Mouse (Mus musculus) spleen, embryonic (tissue): Measurements from ENCODE around the gene Ampd3.

Experiments
- CTCF ChIA-PET: fragments of 350-600 bp; sonication (Branson Sonifier 250); formaldehyde crosslinking; loops from one replicate; lab custom pipeline; 2022; lab: Charles Lee

Ampd3 gene

GRCm38 (mm10) chr7:110768001-110768400 lies at the start of gene Ampd3:
Gene Ampd3 (plus strand): TSS chr7:110768206.
- CTCF ChIA-PET: interaction anchor here (0.6 to 0.7 kb wide), 2 partner anchors 49 to 603 kb away, joined by 3 to 5 read pairs; no protein-coding TSS in a partner anchor

DNA sequence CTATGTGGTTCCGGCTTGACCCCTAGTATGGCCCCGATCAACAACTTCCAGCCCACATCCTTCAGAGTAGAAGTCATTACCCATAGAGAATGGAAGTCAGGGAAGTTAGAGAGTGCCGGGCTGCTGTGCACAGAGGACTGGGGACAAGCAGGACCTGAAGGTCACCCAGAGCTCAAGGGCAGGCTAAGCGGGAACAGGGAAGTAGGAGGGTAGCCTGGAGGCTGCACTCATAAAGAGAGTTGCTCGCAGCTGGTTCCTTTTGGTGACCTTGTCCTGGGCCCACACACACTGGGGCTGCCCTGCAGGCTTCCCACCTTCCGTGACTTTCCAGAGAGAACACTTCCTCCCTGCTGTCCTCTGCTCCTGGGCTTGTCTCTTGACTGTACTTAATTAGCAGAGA lies 49.5 kb upstream of the Ampd3 start:
- CTCF ChIA-PET: no interaction called here

- CTCF ChIA-PET: no interaction called here
These were observed 48.1 kb upstream of the Ampd3 start for GRCm38 (mm10) chr7:110719857-110720256.

DNA sequence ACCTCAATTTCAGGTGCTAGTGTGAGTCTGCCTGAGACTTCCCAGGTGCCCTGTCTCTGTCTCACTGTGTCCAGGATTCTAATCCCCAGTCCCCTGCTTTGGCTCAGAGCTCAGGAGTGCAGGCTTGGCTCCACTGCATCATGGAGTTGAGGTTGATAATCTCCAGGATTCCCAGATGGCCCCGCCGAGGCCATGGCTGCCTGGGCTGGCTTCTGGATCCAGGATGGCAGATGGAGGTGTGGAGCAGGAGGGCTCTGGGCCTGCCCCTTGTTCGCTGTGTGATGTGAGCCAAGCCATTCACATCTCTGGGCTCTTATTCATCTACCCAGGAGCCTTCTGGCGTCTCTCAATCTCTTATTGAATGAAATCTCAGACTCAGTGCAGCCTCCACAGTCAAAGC lies 45.8 kb upstream of the Ampd3 start:
- CTCF ChIA-PET: interaction anchor here (0.6 kb wide), 1 partner anchor 76 kb away, joined by 8 read pairs; no protein-coding TSS in a partner anchor

- CTCF ChIA-PET: interaction anchor here (0.7 to 1.9 kb wide), 4 partner anchors 69 to 278 kb away, joined by 3 to 15 read pairs (median 4); no protein-coding TSS in a partner anchor
These were observed 41.0 kb upstream of the Ampd3 start for GRCm38 (mm10) chr7:110727049-110727448.

DNA sequence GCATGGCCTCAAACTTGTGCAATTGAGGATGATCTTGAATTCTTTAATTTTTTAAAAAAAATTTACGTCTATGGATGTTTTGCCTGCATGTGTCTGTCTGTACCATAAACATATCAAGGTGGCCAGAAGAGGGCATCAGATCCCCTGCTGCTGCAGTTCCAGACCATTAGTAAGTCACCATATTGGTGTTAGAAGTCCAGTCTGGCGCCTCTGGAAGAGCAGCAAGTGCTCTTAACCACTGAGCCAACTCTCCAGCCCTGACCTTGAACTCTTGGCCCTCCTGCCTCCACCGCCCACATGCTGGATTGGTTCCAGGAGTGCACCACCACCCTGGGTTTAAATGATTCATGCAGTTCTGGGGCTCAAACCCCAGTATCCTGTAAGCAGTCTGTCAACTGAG lies 39.1 kb upstream of the Ampd3 start:
- CTCF ChIA-PET: interaction anchor here (1.0 to 1.9 kb wide), 2 partner anchors 71 to 73 kb away, joined by 4 to 6 read pairs; no protein-coding TSS in a partner anchor

DNA sequence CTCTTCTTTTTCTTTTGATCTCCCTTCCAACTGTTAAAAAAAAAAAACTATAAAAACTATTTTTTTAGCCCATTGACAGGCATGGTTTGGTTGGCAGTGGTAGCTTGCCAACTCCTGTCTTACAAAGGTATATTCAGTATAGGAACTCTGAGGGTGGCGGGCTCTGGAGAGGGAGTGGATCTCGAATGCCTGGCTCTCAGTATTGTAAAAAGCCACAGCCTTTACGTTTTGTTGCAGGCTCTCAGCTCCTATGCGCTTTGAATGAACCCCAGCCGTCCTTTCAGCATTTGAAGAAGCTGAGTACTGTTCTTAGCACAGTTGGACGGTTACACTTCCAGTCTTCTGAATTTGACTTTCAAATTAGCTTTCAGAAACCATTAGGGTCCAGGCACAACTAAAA lies 38.7 kb upstream of the Ampd3 start:
- CTCF ChIA-PET: interaction anchor here (0.7 to 1.9 kb wide), 4 partner anchors 12 to 72 kb away, joined by 3 to 6 read pairs (median 4); no protein-coding TSS in a partner anchor

GRCm38 (mm10) chr7:110731091-110731967 lies 36.7 kb upstream of the Ampd3 start:
- CTCF ChIA-PET: no interaction called here

DNA sequence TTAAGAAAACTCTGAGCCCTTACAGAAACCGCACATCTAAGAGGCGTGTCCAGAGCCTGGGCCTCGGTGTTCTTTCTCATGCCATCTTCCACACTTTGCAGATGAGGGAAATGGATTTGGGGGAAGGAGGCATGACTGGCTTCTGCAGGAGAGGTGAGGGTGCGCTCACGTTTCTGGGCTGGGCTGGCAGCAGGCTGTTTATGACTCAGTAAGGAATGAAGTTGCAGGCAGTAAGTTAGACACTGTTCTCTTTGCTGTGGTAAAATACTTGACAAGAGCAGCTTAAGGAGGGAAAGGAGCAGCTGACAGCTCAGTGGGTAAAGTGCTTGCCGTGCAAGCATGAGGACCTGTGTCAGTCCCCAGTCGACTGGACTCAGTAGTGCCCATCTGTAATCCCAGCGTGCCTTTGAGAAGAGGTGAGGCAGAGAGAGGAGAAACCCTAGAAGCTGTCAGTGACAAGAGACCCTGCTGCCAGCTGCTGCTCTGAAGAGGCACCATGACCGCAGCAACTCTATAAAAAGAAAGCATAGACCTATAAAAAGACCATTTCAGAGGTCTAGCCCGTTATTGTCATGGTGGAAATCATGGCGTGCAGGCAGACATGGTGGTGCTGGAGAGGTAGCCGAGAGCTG lies 35.9 kb upstream of the Ampd3 start:
- CTCF ChIA-PET: no interaction called here

DNA sequence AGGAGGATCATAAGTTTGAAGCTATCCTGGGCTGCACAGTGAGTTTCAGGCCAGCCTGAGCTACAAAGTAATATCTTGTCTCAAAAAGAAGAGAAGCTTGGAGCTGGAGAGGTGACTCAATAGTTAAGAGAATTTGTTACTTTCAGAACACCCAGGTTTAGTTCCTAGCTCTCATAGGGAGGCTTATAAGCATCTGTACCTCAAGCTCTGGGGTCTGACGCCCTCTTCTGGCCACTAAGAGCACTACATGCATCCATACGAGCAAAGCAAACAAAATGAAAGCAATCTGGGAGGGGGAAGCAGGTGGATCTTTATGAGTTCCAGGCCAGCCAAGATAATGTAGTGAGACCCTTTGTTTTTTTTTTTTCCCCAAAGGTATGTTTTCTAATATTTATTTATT lies 31.1 kb upstream of the Ampd3 start:
- CTCF ChIA-PET: interaction anchor here (0.6 kb wide), 1 partner anchor 378 kb away, joined by 4 read pairs; no protein-coding TSS in a partner anchor

DNA sequence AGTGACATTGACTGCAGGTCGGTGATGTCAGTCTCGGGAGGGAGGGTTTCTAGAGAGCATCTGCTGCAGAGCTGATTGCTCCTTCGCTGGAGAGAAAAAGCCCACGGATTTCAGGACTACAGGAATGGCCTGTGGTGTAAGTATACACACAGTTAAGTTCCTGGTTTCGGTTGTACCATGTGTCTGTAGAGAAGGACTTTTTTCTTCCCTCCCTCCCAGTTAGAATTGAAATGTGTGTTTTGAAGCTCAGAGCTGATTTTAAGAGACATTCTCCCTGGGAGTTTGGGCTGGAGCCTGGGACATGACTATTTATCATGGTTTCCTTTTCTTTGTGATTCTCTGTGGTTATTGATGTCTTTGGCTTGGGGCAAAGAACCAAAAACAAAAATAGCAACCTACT lies 28.2 kb upstream of the Ampd3 start:
- CTCF ChIA-PET: interaction anchor here (0.6 kb wide), 1 partner anchor 814 kb away, joined by 4 read pairs; no protein-coding TSS in a partner anchor

GRCm38 (mm10) chr7:110740188-110740587 lies 27.8 kb upstream of the Ampd3 start:
- CTCF ChIA-PET: interaction anchor here (0.6 kb wide), 1 partner anchor 815 kb away, joined by 4 read pairs; no protein-coding TSS in a partner anchor

GRCm38 (mm10) chr7:110742022-110742421 lies 26.0 kb upstream of the Ampd3 start:
- CTCF ChIA-PET: no interaction called here

GRCm38 (mm10) chr7:110746087-110746562 lies 21.9 kb upstream of the Ampd3 start:
- CTCF ChIA-PET: interaction anchor here (0.9 kb wide), 1 partner anchor 118 kb away, joined by 4 read pairs; no protein-coding TSS in a partner anchor

DNA sequence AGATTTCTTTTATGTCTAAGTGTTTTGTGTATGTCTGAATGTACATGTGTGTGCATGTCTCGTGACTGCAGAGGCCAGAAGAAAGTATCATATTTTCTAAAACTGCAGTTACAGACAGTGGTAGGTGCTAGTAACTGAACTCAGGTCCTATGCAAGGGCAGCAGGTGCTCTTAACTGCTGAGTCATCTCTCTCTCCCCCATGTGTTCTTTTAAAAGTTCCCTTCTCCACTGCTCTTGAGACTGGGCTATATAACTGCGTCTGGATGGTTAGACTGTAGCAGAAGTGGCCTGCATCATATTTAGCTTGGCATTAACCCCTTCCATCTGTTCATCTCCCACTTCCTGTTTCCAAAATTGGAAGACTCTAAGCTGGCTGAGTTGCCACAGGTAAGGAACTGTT lies 21.2 kb upstream of the Ampd3 start:
- CTCF ChIA-PET: interaction anchor here (0.5 kb wide), 1 partner anchor 19 kb away, joined by 5 read pairs; no protein-coding TSS in a partner anchor

DNA sequence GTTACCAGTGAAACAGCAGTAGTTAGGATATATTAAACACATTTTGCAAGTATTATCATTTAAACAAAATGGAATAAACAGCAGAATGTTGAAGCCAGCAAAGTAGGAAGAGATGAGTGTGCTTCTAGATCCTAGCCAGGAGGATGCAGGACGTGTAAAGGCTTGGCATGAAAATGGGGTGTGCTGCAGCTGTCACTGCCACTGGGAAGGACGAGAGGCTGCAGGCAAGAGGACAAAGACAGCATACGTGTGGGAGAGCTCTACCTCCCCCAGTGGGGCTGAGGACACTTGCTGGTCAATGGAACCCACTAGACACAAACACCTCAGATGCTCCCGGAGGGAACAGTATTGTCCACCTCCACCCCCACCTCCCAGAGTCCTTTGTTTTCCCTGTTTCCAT lies 17.2 kb upstream of the Ampd3 start:
- CTCF ChIA-PET: no interaction called here

- CTCF ChIA-PET: no interaction called here
These were observed 16.4 kb upstream of the Ampd3 start for GRCm38 (mm10) chr7:110751634-110752033.

DNA sequence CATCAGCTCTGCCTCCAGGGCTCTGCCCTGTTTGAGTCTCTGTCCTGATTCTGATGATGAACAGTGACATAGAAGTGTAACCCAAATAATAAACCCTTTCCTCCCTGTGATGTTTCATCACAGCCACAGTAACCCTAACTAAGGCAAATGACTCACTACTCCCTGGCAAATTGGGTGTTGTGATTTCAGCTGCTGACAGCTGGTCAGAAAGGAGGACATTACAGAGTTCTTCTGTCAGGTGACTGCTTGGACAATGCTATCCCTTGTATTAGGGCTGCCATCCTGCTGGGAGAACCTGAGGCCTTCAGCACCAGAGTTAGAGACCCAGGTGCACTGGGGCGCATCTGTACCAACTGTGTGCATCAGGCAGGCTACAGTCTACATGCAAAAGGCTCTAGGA lies 14.7 kb upstream of the Ampd3 start:
- CTCF ChIA-PET: no interaction called here

DNA sequence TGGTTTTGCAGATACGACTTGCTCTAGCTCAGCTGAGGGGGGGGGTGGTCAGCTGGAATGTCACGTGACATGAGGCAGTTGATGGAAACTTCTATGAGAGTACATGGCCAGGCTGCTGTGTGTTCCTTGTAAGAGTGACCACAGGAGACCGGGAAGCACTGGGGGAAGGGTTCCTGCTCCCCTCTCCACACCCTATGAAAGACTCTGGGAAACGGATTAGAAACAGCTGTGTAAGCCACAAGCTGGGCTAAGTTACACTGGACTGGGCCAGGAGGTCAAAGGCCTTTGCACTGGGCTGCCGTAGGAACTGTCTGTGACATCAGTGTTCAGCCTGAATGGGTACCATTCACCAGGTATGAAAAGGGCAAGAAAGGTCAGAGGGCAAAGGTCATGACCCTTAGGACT lies 14.1 kb upstream of the Ampd3 start:
- CTCF ChIA-PET: no interaction called here

DNA sequence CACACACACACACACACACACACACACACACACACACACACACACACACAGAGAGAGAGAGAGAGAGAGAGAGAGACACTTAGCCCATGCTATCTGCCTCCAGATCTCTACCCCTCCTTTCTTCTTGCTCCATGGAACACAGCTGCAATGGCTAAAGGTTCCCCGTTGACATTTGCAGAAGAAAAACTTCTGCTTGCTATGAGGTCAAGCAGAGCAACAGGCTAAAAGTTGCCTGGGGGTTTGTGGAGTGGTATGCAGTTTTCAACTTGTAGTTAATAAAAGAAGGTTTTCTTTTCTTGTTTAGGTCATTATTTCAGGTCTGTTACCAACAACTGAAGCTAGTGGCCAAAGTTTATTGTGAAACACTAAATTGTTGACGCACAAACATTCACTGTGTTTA lies 11.6 kb upstream of the Ampd3 start:
- CTCF ChIA-PET: no interaction called here

DNA sequence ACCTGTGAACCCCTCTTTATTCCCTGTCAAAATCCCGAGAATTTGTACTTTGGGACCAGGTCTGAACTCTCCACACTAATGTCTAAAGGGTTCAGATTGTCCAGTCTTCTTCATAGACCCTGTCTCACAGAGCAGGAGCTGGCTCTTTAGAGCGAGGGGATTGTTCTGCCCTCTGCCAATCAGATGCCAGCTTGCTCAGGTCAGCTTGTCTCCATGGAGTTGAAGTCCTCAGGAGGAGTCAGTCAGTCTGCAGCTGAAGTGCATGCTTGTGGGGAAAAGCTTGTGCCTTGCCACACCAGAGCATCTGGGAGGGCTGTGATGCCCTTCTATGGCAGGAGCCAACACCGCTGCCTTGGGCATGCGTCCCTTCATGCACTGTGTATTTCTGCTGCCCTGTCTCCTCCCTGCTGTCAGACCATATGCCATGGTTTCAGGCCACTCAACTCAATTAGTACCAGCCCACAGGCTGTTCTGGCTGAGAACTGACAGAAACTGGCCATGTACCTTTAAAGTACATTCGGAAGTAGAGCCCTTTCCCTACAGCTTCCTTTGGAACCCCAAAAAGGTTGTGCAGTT lies 5.3 kb upstream of the Ampd3 start:
- CTCF ChIA-PET: no interaction called here
